Mouse (Mus musculus): ENCODE measurements around the gene Pten. TPM values are rescaled to one million over a fixed set of nuclear protein-coding genes. Genes with fewer than 3 reads are reported as not detected.
"Not testable (repeated sequence)": the region's sequence is repeated elsewhere in the genome, so short reads cannot be mapped to it uniquely, and the experiment has no call there.

Pten gene
- total RNA-seq, 2 experiments from 2014 or later = 35.2 to 36.9 TPM

GRCm38 (mm10) chr19:32789535-32789934, 32.2 kb downstream of the Pten start:
- H3K27ac ChIP-seq = no peak overlapping the region
- TF ChIP-seq CTCF (IDR thresholded peaks at IDR 0.05) = no peak
- no peak overlapping the region for H3K4me3 ChIP-seq
- intact Hi-C loops (cut with DNase I) = no loop called here
- no peak for DNase-seq

- Histone ChIP-seq H3K27ac (peak overlapping the region; percentile 16; the same call in 1 of the 2 replicates), H3K4me3 (peak overlapping the region; percentile 28)
- no peak for TF ChIP-seq CTCF (IDR thresholded peaks at IDR 0.05)
- intact Hi-C loops (cut with DNase I) = no loop called here
- DNase-seq = peak; percentile 87
Measured at GRCm38 (mm10) chr19:32792610-32793009, 35.3 kb downstream of the Pten start.

GRCm38 (mm10) chr19:32793901-32794300, 36.6 kb downstream of the Pten start:
- TF ChIP-seq CTCF (IDR thresholded peaks at IDR 0.05) = no peak
- no peak overlapping the region for H3K4me3 ChIP-seq
- no peak overlapping the region for H3K27ac ChIP-seq
- intact Hi-C loops (cut with DNase I) = no loop called here
- DNase-seq = no peak

GRCm38 (mm10) chr19:32800557-32800956, 43.3 kb downstream of the Pten start:
- no peak overlapping the region for H3K27ac ChIP-seq

GRCm38 (mm10) chr19:32804703-32805102, 47.4 kb downstream of the Pten start:
- TF ChIP-seq CTCF (IDR thresholded peaks at IDR 0.05) = no peak
- intact Hi-C loops (cut with DNase I) = no loop called here
- H3K27ac ChIP-seq = no peak overlapping the region
- no peak for DNase-seq
- H3K4me3 ChIP-seq = no peak overlapping the region

More at GRCm38 (mm10) chr19:32800557-32800956, 43.3 kb downstream of the Pten start:
- DNase-seq = no peak
- no peak overlapping the region for H3K4me3 ChIP-seq
- intact Hi-C loops (cut with DNase I) = no loop called here
- TF ChIP-seq CTCF (IDR thresholded peaks at IDR 0.05) = no peak

GRCm38 (mm10) chr19:32807610-32808009, 50.3 kb downstream of the Pten start:
- intact Hi-C loops (cut with DNase I) = no loop called here
- DNase-seq = no peak

GRCm38 (mm10) chr19:32808690-32809089, 51.4 kb downstream of the Pten start:
- no peak for TF ChIP-seq CTCF (IDR thresholded peaks at IDR 0.05)
- Histone ChIP-seq H3K4me3 (no peak overlapping the region), H3K27ac (no peak overlapping the region)
- DNase-seq = no peak
- intact Hi-C loops (cut with DNase I) = no loop called here

More at GRCm38 (mm10) chr19:32807610-32808009, 50.3 kb downstream of the Pten start:
- TF ChIP-seq CTCF (IDR thresholded peaks at IDR 0.05) = no peak
- Histone ChIP-seq H3K4me3 (no peak overlapping the region), H3K27ac (no peak overlapping the region)

GRCm38 (mm10) chr19:32809117-32809516, 51.8 kb downstream of the Pten start:
- TF ChIP-seq CTCF (IDR thresholded peaks at IDR 0.05) = no peak
- intact Hi-C loops (cut with DNase I) = no loop called here
- DNase-seq = no peak
- no peak overlapping the region for H3K27ac ChIP-seq
- no peak overlapping the region for H3K4me3 ChIP-seq

GRCm38 (mm10) chr19:32818759-32819158, 61.5 kb downstream of the Pten start:
- intact Hi-C loops (cut with DNase I) = no loop called here
- no peak for TF ChIP-seq CTCF (IDR thresholded peaks at IDR 0.05)
- Histone ChIP-seq H3K27ac (no peak overlapping the region), H3K4me3 (no peak overlapping the region)
- DNase-seq = no peak

- intact Hi-C loops (cut with DNase I); DNase-seq: not testable (repeated sequence)
Measured at GRCm38 (mm10) chr19:32822959-32823358, 65.7 kb downstream of the Pten start.

GRCm38 (mm10) chr19:32826616-32827015, 69.3 kb downstream of the Pten start:
- no peak for DNase-seq
- intact Hi-C loops (cut with DNase I) = no loop called here
- Histone ChIP-seq H3K4me3 (no peak overlapping the region), H3K27ac (no peak overlapping the region)
- TF ChIP-seq CTCF (IDR thresholded peaks at IDR 0.05) = no peak

More at GRCm38 (mm10) chr19:32822959-32823358, 65.7 kb downstream of the Pten start:
- not testable (repeated sequence) for H3K4me3 ChIP-seq, H3K27ac ChIP-seq

- intact Hi-C loops (cut with DNase I) = no loop called here
Measured at GRCm38 (mm10) chr19:32829871-32830270, 72.6 kb downstream of the Pten start.

GRCm38 (mm10) chr19:32831286-32831685, 74.0 kb downstream of the Pten start:
- intact Hi-C loops (cut with DNase I) = no loop called here
- no peak overlapping the region for H3K27ac ChIP-seq
- no peak for TF ChIP-seq CTCF (IDR thresholded peaks at IDR 0.05)
- no peak for DNase-seq
- H3K4me3 ChIP-seq = no peak overlapping the region

More at GRCm38 (mm10) chr19:32829871-32830270, 72.6 kb downstream of the Pten start:
- TF ChIP-seq CTCF (IDR thresholded peaks at IDR 0.05) = peak; percentile 11; the same call in 1 of the 2 replicates
- Histone ChIP-seq H3K4me3 (no peak overlapping the region), H3K27ac (no peak overlapping the region)
- no peak for DNase-seq

- H3K4me3 ChIP-seq = no peak overlapping the region
- H3K27ac ChIP-seq = no peak overlapping the region
- DNase-seq = no peak
- intact Hi-C loops (cut with DNase I) = no loop called here
- no peak for TF ChIP-seq CTCF (IDR thresholded peaks at IDR 0.05)
Measured at GRCm38 (mm10) chr19:32840491-32840890, 83.2 kb downstream of the Pten start.

Data from gastrocnemius, adult 2 months (tissue).